Mouse (Mus musculus) liver, postnatal 0 days (tissue): ENCODE data around the gene Pmm1.

Source experiments
- CTCF ChIP-seq: sonication (generic); IDR thresholded peaks from 2 replicates; pipeline ENCODE4 v1.5.1; 2016; ENCODE audit warnings: antibody characterized with exemption, low read depth
- EP300 ChIP-seq: IDR thresholded peaks from 2 replicates; pipeline ENCODE4 v1.6.1; 2016; ENCODE audit warnings: antibody characterized with exemption, low read depth, mild to moderate bottlenecking

DNA sequence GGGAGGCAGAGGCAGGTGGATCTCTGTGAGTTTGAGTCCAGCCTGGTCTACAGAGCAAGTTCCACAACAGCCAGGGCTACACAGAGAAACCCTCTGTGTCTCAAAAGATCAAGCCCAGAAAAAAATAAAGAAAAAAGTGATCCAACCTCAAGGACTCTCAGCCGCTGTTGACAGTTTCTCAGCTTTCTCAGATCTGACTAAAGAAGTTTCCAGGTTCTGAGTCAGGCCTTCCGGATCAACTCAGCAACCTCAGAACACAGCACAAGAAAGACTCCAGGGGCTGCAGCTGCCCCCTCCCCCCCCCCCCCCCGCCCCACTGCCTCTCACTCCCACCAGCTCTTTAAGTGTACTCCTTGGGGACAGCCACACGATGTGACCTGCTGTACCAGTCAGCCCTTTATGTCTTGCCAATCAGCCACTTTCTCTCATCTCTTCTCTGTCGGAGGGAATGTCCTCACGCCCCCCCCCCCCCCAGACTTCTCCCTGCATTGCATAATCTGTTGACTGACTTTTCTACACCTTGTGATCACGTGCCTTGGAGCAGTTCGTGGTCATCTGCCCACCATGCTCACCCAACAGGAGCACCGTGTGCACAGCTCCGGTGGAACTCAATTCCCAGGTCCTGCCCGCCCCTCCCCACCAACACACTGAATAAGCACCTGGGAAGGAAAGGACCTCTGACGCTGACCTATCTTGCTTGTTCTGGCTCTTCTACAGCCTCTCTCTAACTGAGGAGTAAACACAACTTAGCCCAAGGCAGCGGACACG is 5.5 kb upstream of the Pmm1 start:
- TF ChIP-seq CTCF = no peak
- TF ChIP-seq EP300 = no peak
